In the genomic region with DNA sequence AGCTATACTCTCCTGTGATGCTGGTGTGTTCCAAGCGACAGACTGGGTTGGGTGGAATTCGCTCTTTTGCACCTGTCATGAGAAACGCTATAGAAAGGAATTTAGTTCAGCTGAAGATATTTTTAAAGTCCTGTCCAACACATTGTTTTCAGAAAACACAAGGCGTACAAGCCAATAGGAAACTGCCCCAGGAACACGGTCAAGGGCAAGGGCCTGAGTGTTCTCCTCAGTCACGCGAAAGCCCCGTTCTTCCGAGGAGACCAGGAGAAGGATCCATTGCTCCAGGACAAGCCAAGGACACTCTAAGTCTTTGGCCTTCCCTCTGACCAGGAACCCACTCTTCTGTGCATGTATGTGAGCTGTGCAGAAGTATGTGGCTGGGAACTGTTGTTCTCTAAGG, we compare ENCODE assay signal across 22 mouse cellular contexts. TPM values are rescaled to one million over a fixed set of nuclear protein-coding genes. Genes with fewer than 3 reads are reported as not detected.
"Had no signal": no experiment of that assay in that cellular context is flagged by ENCODE, and none has a peak within 500 bp of the region (broad histone marks: within the 10 kb centered on the region; RNA-seq: fewer than 3 reads in every experiment).

No protein-coding gene starts in this region.

- H3K27me3 ChIP-seq: limb, embryonic 15.5 days; neural tube, embryonic 13.5 days; stomach, embryonic 15.5 days had no signal

- H3K4me2 ChIP-seq: limb, embryonic 12.5 days; limb, embryonic 15.5 days; liver, embryonic 11.5 days; lung, embryonic 14.5 days; neural tube, embryonic 13.5 days; stomach, embryonic 15.5 days had no signal

- DNase-seq: kidney, adult 2 months; kidney, postnatal 25 days; layer of hippocampus, adult 9-11 months; left cerebral cortex, postnatal 4 days; liver, postnatal 0 days; lung, embryonic 14.5 days; right cerebral cortex, postnatal 25 days; spleen, adult 18-20 months; thymus, postnatal 25 days had no signal

- H3K4me3 ChIP-seq: layer of hippocampus, adult 2 months; limb, embryonic 12.5 days; limb, embryonic 15.5 days; myocyte; neural tube, embryonic 13.5 days; stomach, embryonic 15.5 days had no signal

- H3K27ac ChIP-seq: kidney, postnatal 0 days; layer of hippocampus, adult 2 months; liver, embryonic 14.5 days; macrophage; stomach, embryonic 15.5 days had no signal

- H3K9me3 ChIP-seq: limb, embryonic 15.5 days; neural tube, embryonic 13.5 days; stomach, embryonic 15.5 days had no signal

- ATAC-seq: liver, postnatal 0 days; lung, postnatal 0 days had no signal

- H3K36me3 ChIP-seq: limb, embryonic 12.5 days; limb, embryonic 15.5 days; neural tube, embryonic 13.5 days; stomach, embryonic 15.5 days had no signal

- H3K4me1 ChIP-seq: stomach, embryonic 15.5 days had no signal

- H3K9ac ChIP-seq: limb, embryonic 12.5 days; limb, embryonic 15.5 days; liver, embryonic 14.5 days; liver, postnatal 0 days; lung, embryonic 14.5 days; neural tube, embryonic 13.5 days; stomach, embryonic 15.5 days had no signal

RNA-seq across cellular contexts. Expression of a gene that starts 19.7 kb away (rescaled TPM):
- total RNA-seq: monocyte, adult 5-6 weeks; neutrophil, adult 5-6 weeks had no signal
